Mouse (Mus musculus) midbrain, embryonic 13.5 days (tissue): ENCODE measurements around the gene Ppcs. TPM values are rescaled to one million over a fixed set of nuclear protein-coding genes. Genes with fewer than 3 reads are reported as not detected.

Source experiments
- ATAC-seq: fragments of 200-750 bp; cut with Nextera tagmentation; 2 replicates; pipeline ENCODE4 v1.8.0; 2017; ENCODE audit warnings: mild to moderate bottlenecking, moderate TSS enrichment, moderate library complexity
- H3K27ac ChIP-seq: fragments of 300-500 bp; sonication (generic); 2 replicates; pipeline ENCODE4 v1.5.1; 2015; ENCODE audit warnings: inconsistent platforms, mild to moderate bottlenecking, moderate library complexity
- H3K27me3 ChIP-seq: fragments of 300-500 bp; sonication (generic); 2 replicates; pipeline ENCODE4 v1.6.1; 2015; ENCODE audit warnings: mild to moderate bottlenecking, inconsistent platforms
- H3K36me3 ChIP-seq: fragments of 300-500 bp; sonication (generic); 2 replicates; pipeline ENCODE4 v1.6.1; 2015; ENCODE audit warnings: mild to moderate bottlenecking, inconsistent platforms
- H3K4me1 ChIP-seq: fragments of 300-500 bp; sonication (generic); replicated peaks from 2 replicates; pipeline ENCODE4 v1.6.1; 2015; ENCODE audit warnings: inconsistent platforms
- H3K4me2 ChIP-seq: fragments of 300-500 bp; sonication (generic); replicated peaks from 2 replicates; pipeline ENCODE4 v1.6.1; 2015; ENCODE audit warnings: moderate library complexity, mild to moderate bottlenecking, inconsistent platforms
- H3K4me3 ChIP-seq: fragments of 300-500 bp; sonication (generic); replicated peaks from 2 replicates; pipeline ENCODE4 v1.5.1; 2015; ENCODE audit warnings: mild to moderate bottlenecking, inconsistent platforms
- H3K9ac ChIP-seq: fragments of 300-500 bp; sonication (generic); replicated peaks from 2 replicates; pipeline ENCODE4 v1.6.1; 2015; ENCODE audit warnings: mild to moderate bottlenecking, inconsistent platforms
- H3K9me3 ChIP-seq: fragments of 300-500 bp; sonication (generic); 2 replicates; pipeline ENCODE4 v1.6.1; 2016; ENCODE audit warnings: mild to moderate bottlenecking, inconsistent platforms
- WGBS: fragments of 180-500 bp; shearing (Covaris S2); methylation state at CpG from one replicate; pipeline ENCODE4 v1.1.7; 2015; 5-methylcytosine and 5-hydroxymethylcytosine counted together
- polyA plus RNA-seq: library from polyadenylated mRNA; unstranded; fragments of >200 nt; fragmentation: Nextera tagmentation; extraction: Ambion mirVana; gene quantifications from 2 replicates; pipeline ENCODE4 v1.2.1, GENCODE M21; 2015

Ppcs gene
- polyA plus RNA-seq, 1 experiment from 2014 or later = 18.2 TPM

DNA sequence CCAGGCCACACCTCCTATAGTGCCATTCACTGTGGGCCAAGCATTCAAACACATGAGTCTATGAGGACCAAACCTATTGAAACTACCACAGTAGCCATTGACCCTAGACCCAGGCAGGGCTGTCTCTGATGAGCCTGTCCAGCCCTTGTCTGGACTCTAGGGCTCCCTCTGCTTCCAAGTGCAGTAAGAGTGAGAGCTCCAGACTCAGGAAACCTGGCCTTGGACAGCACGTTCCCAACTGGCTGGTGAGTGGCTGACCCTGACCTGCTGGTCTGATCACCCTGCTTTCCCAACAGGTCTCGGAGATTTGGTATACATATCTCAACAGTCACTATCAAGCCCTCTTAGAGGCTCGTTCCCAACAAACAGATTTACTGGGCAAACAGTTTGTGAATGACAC, 25.6 kb upstream of the Ppcs start:
- no peak for ATAC-seq
- 83% methylated on average over 3 of the region's 3 CpGs for WGBS

DNA sequence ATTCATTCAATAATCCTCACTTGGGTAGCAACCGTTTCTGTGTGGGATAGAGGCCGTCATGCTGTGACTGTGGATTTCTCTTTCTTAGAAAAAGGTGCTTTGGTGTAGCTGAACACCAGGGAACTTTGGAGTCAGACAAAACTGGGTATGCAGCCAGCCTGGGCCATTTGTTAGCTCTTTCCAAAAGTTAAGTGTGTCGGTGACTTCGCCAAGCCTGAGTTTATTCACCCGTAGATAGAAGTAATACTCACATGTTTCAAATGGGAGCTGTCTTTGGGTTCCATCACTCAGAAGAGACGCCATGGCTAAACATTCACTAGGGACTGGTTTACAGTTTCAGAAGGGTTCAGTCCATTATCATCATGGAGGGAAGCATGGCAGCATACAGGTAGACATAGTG, 25.0 kb upstream of the Ppcs start:
- H3K4me1 ChIP-seq = 0 out of 2 replicates have a peak, but pooled peaks cover 4% of the 10 kb centered on the region
- H3K4me2 ChIP-seq = no peak overlapping the region
- H3K36me3 ChIP-seq = no peaks in the 10 kb centered on the region
- WGBS = 88% methylated on average over 6 of the region's 6 CpGs
- ATAC-seq = no peak
- no peak overlapping the region for H3K9ac ChIP-seq
- H3K4me3 ChIP-seq = no peak overlapping the region
- H3K27ac ChIP-seq = no peak overlapping the region
- H3K9me3 ChIP-seq = no peaks in the 10 kb centered on the region
- no peaks in the 10 kb centered on the region for H3K27me3 ChIP-seq

More for the DNA sequence above, 25.6 kb upstream of the Ppcs start:
- Histone ChIP-seq H3K27me3 (no peaks in the 10 kb centered on the region), H3K4me1 (no peaks in the 10 kb centered on the region), H3K9me3 (no peaks in the 10 kb centered on the region), H3K4me3 (no peak overlapping the region), H3K27ac (no peak overlapping the region), H3K36me3 (no peaks in the 10 kb centered on the region), H3K9ac (no peak overlapping the region), H3K4me2 (no peak overlapping the region)

DNA sequence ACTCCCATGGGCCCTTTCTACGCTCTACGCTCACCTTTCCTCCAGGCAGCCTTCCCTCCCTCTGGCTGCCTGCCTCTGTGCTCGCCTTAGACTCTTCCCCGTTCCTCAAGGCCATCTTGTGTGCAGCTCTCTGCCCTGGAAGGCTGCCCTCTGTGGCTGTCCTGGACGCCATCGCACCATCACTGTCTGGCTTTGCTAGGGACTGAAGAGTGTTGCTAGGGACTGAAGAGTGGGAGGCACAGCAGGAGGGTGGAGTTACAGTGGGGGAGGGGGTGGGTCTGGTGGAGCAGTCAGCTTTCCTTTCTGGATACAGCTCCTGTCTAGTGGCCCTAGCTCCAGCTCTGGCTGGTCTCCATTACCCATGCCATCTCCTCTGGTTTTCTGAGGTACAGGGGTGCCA, 20.3 kb upstream of the Ppcs start:
- H3K27me3 ChIP-seq = no peaks in the 10 kb centered on the region
- no peak overlapping the region for H3K27ac ChIP-seq
- WGBS = 42% methylated on average over 6 of the region's 6 CpGs
- H3K4me2 ChIP-seq = no peak overlapping the region
- H3K9ac ChIP-seq = no peak overlapping the region
- ATAC-seq = no peak
- H3K4me3 ChIP-seq = no peak overlapping the region
- no peaks in the 10 kb centered on the region for H3K9me3 ChIP-seq
- 0 out of 2 replicates have a peak, but pooled peaks cover 4% of the 10 kb centered on the region for H3K4me1 ChIP-seq
- H3K36me3 ChIP-seq = no peaks in the 10 kb centered on the region

DNA sequence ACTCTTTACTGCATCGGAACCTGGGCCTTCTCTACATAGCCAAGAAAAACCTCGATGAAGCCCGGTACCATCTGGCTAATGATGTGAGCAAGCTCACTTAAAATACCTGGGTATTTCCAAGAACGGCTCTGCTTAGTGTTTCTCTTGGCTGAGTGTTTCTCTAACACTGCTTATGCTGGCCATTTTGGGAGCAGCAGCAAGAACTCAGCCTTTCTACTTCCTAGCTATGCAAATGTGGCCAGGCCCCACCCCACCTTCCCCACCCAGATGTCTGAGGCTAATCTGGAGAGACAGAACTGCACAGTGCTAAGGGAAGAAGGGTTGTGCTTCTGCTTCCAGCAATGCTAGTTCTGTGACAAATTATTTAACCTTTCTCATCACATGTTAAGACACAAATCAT, 19.6 kb upstream of the Ppcs start:
- no peak overlapping the region for H3K4me2 ChIP-seq
- H3K4me3 ChIP-seq = no peak overlapping the region
- no peaks in the 10 kb centered on the region for H3K36me3 ChIP-seq
- H3K9ac ChIP-seq = no peak overlapping the region
- no peak overlapping the region for H3K27ac ChIP-seq
- H3K4me1 ChIP-seq = 0 out of 2 replicates have a peak, but pooled peaks cover 4% of the 10 kb centered on the region
- H3K9me3 ChIP-seq = no peaks in the 10 kb centered on the region
- no peaks in the 10 kb centered on the region for H3K27me3 ChIP-seq
- no peak for ATAC-seq
- WGBS = 96% methylated on average over 4 of the region's 4 CpGs

DNA sequence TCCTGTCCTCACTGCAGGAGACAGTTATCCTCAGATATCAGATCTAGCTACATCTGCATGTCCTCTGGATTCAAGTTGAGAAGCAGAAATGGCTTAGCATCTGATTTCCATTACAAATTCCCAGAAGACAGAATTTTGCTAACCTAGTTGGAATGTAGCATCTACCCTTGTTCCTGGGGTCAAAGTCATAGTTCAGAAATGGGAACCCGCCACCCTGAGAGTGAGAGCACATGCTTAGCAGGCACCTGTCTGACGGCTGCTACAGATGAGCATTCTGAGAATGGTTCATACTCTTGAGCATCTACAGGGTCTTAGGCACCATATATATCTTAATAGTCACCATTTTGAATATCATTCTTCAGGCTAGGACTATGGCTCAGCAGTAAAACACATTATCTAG, 15.7 kb upstream of the Ppcs start:
- no peak overlapping the region for H3K27ac ChIP-seq
- no peak overlapping the region for H3K4me2 ChIP-seq
- H3K4me1 ChIP-seq = 0 out of 2 replicates have a peak, but pooled peaks cover 4% of the 10 kb centered on the region
- ATAC-seq = no peak
- H3K9me3 ChIP-seq = peaks cover 6% of the 10 kb centered on the region; the same call in 1 of the 2 replicates
- no peaks in the 10 kb centered on the region for H3K36me3 ChIP-seq
- no peaks in the 10 kb centered on the region for H3K27me3 ChIP-seq
- 97% methylated on average over 2 of the region's 2 CpGs for WGBS
- no peak overlapping the region for H3K4me3 ChIP-seq
- H3K9ac ChIP-seq = no peak overlapping the region

DNA sequence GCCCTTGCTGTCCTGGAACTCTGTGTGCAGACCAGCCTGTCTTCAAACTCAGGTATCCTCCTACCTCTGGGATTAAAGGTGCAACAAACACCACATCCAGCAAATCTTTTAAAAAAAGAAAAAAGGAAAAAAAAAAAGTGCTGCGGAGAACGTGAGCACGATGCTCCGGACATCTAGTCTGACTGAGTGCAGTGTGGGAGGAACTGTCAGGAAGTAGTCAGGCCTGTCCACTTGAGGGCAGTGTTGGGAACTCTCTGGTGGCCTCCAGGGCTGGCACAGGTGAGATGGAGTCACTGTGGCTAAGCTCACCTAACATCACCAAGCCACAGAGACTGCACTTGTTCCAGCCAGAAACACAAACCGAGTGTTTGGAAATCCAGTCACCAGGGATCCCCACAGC, 8.5 kb upstream of the Ppcs start:
- WGBS = 31% methylated on average over 5 of the region's 5 CpGs
- no peak overlapping the region for H3K9ac ChIP-seq
- no peak overlapping the region for H3K27ac ChIP-seq
- H3K27me3 ChIP-seq = 0 out of 2 replicates have a peak, but pooled peaks cover 3% of the 10 kb centered on the region
- H3K36me3 ChIP-seq = no peaks in the 10 kb centered on the region
- peaks cover under 1% of the 10 kb centered on the region; the same call in 1 of the 2 replicates for H3K9me3 ChIP-seq
- peak; percentile 50; the same call in 1 of the 2 replicates for ATAC-seq
- no peak overlapping the region for H3K4me2 ChIP-seq
- no peaks in the 10 kb centered on the region for H3K4me1 ChIP-seq
- no peak overlapping the region for H3K4me3 ChIP-seq

DNA sequence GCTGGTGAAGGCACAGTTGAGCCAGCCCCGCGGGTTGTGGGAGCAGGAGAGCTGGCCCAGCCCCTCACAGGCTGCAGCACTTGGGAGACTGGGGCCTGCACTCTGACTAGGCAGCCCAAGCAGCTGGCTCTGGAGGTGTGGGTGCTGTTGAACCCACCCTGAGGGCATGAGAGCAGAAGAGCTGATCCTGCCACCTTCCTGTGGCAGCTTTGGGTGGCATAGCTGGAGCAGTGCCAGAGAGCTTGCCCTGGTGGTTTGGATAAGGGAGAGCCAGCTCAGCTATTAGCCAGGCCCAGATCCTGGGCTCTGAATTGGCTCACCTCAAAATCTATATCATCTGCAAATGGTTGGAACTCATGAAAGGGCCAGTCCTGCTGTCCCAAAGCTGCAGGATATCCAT, 5.5 kb upstream of the Ppcs start:
- H3K9me3 ChIP-seq = no peaks in the 10 kb centered on the region

DNA sequence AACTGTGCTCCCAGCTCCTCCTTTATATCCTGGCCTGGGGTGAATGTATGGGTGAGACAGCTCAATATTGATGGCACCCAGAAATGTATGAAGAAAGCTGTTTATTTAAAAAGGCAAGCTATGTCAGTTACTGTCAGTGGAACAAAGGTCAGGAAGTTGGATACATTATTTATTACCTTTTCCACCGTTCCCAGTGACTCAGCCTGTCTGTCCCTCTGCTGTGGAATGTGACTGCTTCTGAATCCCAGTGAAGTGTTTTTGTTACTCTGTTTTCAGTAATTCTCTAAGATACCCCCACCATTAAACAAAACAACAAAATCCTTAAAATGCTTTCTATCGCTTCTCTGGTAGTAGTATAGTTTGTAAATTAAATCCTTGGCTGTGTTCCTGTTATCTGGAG, 3.4 kb upstream of the Ppcs start:
- ATAC-seq = no peak
- Histone ChIP-seq H3K4me3 (no peak overlapping the region), H3K27me3 (peaks cover 9% of the 10 kb centered on the region; the same call in 1 of the 2 replicates), H3K9me3 (no peaks in the 10 kb centered on the region), H3K4me1 (peaks cover 23% of the 10 kb centered on the region), H3K4me2 (no peak overlapping the region), H3K9ac (no peak overlapping the region; the same call in 1 of the 2 replicates), H3K36me3 (no peaks in the 10 kb centered on the region), H3K27ac (no peak overlapping the region)
- WGBS = 63% methylated on average over 2 of the region's 2 CpGs

More for the DNA sequence above, 5.5 kb upstream of the Ppcs start:
- Histone ChIP-seq H3K4me3 (no peak overlapping the region), H3K4me1 (peaks cover 10% of the 10 kb centered on the region), H3K27me3 (peaks cover 9% of the 10 kb centered on the region; the same call in 1 of the 2 replicates), H3K27ac (no peak overlapping the region), H3K9ac (no peak overlapping the region; the same call in 1 of the 2 replicates), H3K36me3 (no peaks in the 10 kb centered on the region), H3K4me2 (no peak overlapping the region)
- no peak for ATAC-seq
- WGBS = 57% methylated on average over 2 of the region's 2 CpGs

DNA sequence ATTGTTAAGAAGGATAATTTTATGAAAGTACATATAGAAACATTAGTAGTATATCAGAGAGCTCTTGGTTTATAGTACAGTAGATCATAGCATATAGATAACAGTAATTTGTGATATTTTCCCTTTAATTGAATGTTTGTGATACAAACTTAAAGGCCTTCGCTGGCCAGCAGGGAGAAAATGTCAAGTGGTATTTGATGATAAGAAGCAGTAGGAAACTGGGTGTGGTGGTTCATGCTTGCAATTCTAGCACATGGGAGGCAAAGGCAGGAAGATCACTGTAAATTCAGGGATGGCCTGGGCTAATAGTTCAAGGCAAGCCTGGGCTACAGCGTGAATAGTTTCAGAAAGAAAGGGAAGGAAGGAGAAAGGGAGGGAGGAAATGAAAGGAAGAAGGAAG, 2.9 kb upstream of the Ppcs start:
- H3K36me3 ChIP-seq = no peaks in the 10 kb centered on the region
- no peak overlapping the region for H3K4me2 ChIP-seq
- H3K4me1 ChIP-seq = peaks cover 24% of the 10 kb centered on the region
- H3K27me3 ChIP-seq = peaks cover 9% of the 10 kb centered on the region; the same call in 1 of the 2 replicates
- H3K9ac ChIP-seq = no peak overlapping the region; the same call in 1 of the 2 replicates
- no peak overlapping the region for H3K27ac ChIP-seq
- ATAC-seq = no peak
- 94% methylated on average over 2 of the region's 2 CpGs for WGBS
- no peak overlapping the region for H3K4me3 ChIP-seq
- no peaks in the 10 kb centered on the region for H3K9me3 ChIP-seq

DNA sequence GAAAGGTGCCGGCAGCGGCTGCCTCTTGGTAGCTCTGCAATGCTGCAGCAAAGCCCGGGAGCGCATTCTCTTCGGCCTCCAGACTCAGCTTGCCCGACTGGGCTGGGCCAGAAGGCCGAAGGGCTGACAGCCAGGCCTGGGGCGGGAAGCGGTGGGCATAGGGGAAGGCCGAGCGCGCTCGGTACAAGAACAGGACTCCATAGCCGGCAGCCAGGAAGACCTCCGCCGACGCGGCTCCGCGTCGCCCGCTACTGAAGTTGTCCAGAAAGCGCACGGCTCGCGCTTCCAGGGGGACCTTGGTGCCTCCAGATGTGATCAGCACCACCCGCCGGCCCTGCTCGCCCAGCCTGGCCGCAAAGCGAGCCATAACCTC, 313 bp downstream of the Ppcs start:
- peak; percentile 77; the same call in 1 of the 2 replicates for ATAC-seq
- Histone ChIP-seq H3K4me2 (peak overlapping the region; percentile 82), H3K9ac (peak overlapping the region; percentile 86), H3K4me1 (peaks cover 24% of the 10 kb centered on the region), H3K27me3 (peaks cover 13% of the 10 kb centered on the region; the same call in 1 of the 2 replicates), H3K4me3 (peak overlapping the region; percentile 71), H3K9me3 (no peaks in the 10 kb centered on the region), H3K27ac (peak overlapping the region; percentile 85), H3K36me3 (no peaks in the 10 kb centered on the region)
- under 1% methylated on average over 31 of the region's 31 CpGs for WGBS

DNA sequence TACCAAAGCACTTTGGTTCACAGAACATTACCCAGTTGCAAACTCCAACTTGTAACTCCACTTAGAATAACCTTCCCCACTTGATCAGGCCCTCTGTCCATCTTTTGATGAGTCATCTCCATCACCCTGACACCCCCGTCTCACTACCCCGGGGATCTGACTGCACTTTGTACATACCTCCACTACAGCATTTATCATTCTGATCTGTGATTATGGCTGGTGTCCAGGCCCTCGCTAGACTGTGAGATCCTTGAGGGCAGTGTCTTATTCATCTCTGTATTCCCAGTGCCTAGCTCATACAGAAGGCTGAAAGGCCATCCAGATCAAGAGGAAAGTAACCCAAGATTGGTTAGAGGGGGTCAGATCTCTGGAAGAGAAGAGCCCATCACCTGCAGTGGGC, 1.0 kb downstream of the Ppcs start:
- Histone ChIP-seq H3K27me3 (peaks cover 16% of the 10 kb centered on the region; the same call in 1 of the 2 replicates), H3K36me3 (no peaks in the 10 kb centered on the region), H3K4me3 (peak overlapping the region; percentile 71), H3K4me1 (peaks cover 24% of the 10 kb centered on the region), H3K27ac (0 out of 2 replicates have a peak overlapping the region, but pooled peaks have one; percentile 85), H3K4me2 (peak overlapping the region; percentile 82), H3K9ac (peak overlapping the region; percentile 86), H3K9me3 (no peaks in the 10 kb centered on the region)
- WGBS = 74% methylated on average over 3 of the region's 3 CpGs
- ATAC-seq = no peak

DNA sequence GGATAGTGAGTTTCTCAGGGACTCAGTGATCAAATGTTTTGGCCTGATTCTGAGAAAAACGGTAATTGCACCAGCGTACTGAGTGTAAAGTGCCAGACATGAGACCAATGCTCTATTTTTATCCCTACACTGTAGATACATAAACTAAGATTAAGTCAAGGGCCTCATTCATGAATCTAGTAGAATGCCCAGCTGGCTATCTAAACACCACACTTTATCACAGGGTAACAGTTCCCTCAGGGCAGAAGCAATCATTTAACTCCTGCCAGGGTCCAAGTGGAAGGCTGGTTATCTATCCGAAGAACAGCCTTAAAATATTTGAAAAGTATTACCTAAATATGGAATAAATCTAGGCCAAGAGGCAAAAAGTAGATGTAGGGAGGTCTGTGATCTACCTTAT, 4.3 kb downstream of the Ppcs start:
- WGBS = 97% methylated on average over 3 of the region's 3 CpGs
- Histone ChIP-seq H3K9ac (no peak overlapping the region), H3K27ac (no peak overlapping the region), H3K9me3 (no peaks in the 10 kb centered on the region), H3K27me3 (peaks cover 9% of the 10 kb centered on the region; the same call in 1 of the 2 replicates), H3K4me3 (no peak overlapping the region), H3K4me2 (no peak overlapping the region), H3K4me1 (peaks cover 28% of the 10 kb centered on the region), H3K36me3 (no peaks in the 10 kb centered on the region)
- no peak for ATAC-seq

DNA sequence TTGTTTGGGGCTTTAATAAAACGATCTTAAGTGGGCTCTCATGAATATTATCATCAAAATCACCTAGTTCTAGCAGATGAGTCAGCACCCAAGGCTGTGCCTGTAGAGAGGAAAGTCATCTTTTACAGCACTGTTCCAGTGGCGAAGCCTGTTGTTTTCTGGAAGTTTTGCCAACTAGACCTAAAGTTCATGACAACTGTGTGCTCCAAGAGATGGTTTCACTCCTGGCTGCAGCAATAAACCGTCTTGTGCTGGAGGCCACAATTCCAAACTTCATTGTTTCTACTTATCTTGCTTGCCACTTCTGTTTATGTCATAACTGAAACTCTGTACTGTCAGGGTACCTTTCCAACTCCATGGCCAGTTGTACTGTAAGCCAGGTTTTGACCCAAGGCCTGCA, 5.0 kb downstream of the Ppcs start:
- 87% methylated on average over 3 of the region's 3 CpGs for WGBS

More for the DNA sequence above, 5.0 kb downstream of the Ppcs start:
- no peak for ATAC-seq
- Histone ChIP-seq H3K27me3 (peaks cover 9% of the 10 kb centered on the region; the same call in 1 of the 2 replicates), H3K36me3 (no peaks in the 10 kb centered on the region), H3K9me3 (no peaks in the 10 kb centered on the region), H3K4me1 (peaks cover 33% of the 10 kb centered on the region), H3K9ac (no peak overlapping the region), H3K27ac (no peak overlapping the region), H3K4me3 (no peak overlapping the region), H3K4me2 (no peak overlapping the region)
